Mouse (Mus musculus): ENCODE measurements at regions not wholly inside any gene's neighbourhood (a gene's known extent, or its start where the extent isn't known, plus 50 kb on each side); places are given as distances from the start of the nearest gene placed in this dataset.

- TF ChIP-seq CTCF (IDR thresholded peaks at IDR 0.05; ENCODE audit: extremely low read depth, insufficient read depth, insufficient read length, insufficient replicate concordance) (no peak), POLR2A (IDR thresholded peaks at IDR 0.05; ENCODE audit: low read depth, low read length) (no peak)
Observed at GRCm38 (mm10) chr8:92740286-92740808, 66.3 kb downstream of the Irx6 start.
